Mouse (Mus musculus): ENCODE measurements around the gene Sdhaf3. TPM values are rescaled to one million over a fixed set of nuclear protein-coding genes. Genes with fewer than 3 reads are reported as not detected.

Sdhaf3 gene
- polyA plus RNA-seq, 1 experiment from 2014 or later = 5.2 TPM

DNA sequence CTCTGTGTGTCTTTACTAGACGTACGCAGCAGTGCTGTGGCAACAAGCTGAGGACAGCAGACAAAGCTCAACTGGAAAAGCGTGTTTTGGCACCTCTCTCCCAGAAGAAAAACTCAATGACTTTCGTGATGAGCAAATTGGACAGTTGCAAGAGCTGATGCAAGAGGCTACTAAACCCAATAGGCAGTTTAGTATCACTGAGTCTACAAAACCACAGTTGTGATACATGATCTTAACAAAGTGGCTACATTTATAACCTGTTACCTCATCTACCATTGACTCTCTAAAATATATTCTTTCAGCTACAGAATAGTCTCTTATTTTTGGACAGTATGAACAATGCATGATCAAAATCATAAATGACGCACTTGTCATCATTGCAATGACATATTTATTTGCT is 83.0 kb downstream of the Sdhaf3 start:
- no peak overlapping the region for H3K4me2 ChIP-seq (replicated peaks; ENCODE audit: low read depth)
- no peak for TF ChIP-seq CTCF (IDR thresholded peaks at IDR 0.05; ENCODE audit: low read depth)
- no peak overlapping the region for H3K27ac ChIP-seq (ENCODE audit: low read depth, low read length)
- 92% methylated on average over 5 of the region's 5 CpGs for WGBS
- no peaks in the 10 kb centered on the region for H3K9me3 ChIP-seq (ENCODE audit: control insufficient read depth)
- H3K36me3 ChIP-seq (ENCODE audit: control insufficient read depth, insufficient read depth) = no peaks in the 10 kb centered on the region; the same call in 1 of the 2 replicates
- no peak overlapping the region for H3K9ac ChIP-seq (ENCODE audit: low read depth, low read length)
- no peak for ATAC-seq
- no peaks in the 10 kb centered on the region for H3K4me1 ChIP-seq (replicated peaks; ENCODE audit: control insufficient read depth, insufficient read depth, low read length)
- no peaks in the 10 kb centered on the region for H3K27me3 ChIP-seq (replicated peaks; ENCODE audit: control insufficient read depth, insufficient read depth, low read length)
- no peak overlapping the region for H3K4me3 ChIP-seq (ENCODE audit: low read depth, low read length)

DNA sequence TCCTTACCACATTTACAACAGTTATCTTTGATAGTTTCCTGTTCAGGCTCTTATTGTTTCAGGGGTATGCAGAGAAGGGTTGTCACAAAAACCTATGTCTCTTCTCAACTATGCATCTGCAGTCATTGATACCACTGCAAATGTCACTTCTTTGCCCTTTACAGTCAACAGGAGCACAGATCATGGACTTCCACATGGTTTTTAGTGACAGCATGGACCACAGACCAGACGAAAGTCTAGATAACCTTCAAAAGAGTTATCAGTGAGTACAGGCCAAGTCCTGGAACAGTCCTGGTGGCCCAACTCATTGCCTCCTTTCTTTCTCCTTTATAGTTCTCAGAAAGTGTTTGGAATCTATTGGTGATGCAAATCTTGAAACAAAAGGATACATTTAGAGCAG is 86.1 kb downstream of the Sdhaf3 start:
- Histone ChIP-seq H3K27ac (ENCODE audit: low read depth, low read length) (no peak overlapping the region), H3K4me2 (replicated peaks; ENCODE audit: low read depth) (no peak overlapping the region), H3K4me1 (replicated peaks; ENCODE audit: control insufficient read depth, insufficient read depth, low read length) (no peaks in the 10 kb centered on the region), H3K9ac (ENCODE audit: low read depth, low read length) (no peak overlapping the region), H3K27me3 (replicated peaks; ENCODE audit: control insufficient read depth, insufficient read depth, low read length) (no peaks in the 10 kb centered on the region), H3K4me3 (ENCODE audit: low read depth, low read length) (no peak overlapping the region), H3K9me3 (ENCODE audit: control insufficient read depth) (no peaks in the 10 kb centered on the region), H3K36me3 (ENCODE audit: control insufficient read depth, insufficient read depth) (no peaks in the 10 kb centered on the region; the same call in 1 of the 2 replicates)
- no peak for TF ChIP-seq CTCF (IDR thresholded peaks at IDR 0.05; ENCODE audit: low read depth)
- ATAC-seq = no peak
- WGBS = 89% methylated on average over 1 of the region's 1 CpGs

- no peak overlapping the region for H3K4me3 ChIP-seq (ENCODE audit: low read depth, low read length)
- no peak overlapping the region for H3K4me2 ChIP-seq (replicated peaks; ENCODE audit: low read depth)
- no peaks in the 10 kb centered on the region for H3K9me3 ChIP-seq (ENCODE audit: control insufficient read depth)
- 96% methylated on average over 3 of the region's 3 CpGs for WGBS
- H3K9ac ChIP-seq (ENCODE audit: low read depth, low read length) = no peak overlapping the region
- no peak for ATAC-seq
- no peaks in the 10 kb centered on the region for H3K36me3 ChIP-seq (ENCODE audit: control insufficient read depth, insufficient read depth)
- no peaks in the 10 kb centered on the region for H3K4me1 ChIP-seq (replicated peaks; ENCODE audit: control insufficient read depth, insufficient read depth, low read length)
- no peak overlapping the region for H3K27ac ChIP-seq (ENCODE audit: low read depth, low read length)
- H3K27me3 ChIP-seq (replicated peaks; ENCODE audit: control insufficient read depth, insufficient read depth, low read length) = no peaks in the 10 kb centered on the region
- TF ChIP-seq CTCF (IDR thresholded peaks at IDR 0.05; ENCODE audit: low read depth) = no peak
Measured at GRCm38 (mm10) chr6:7062819-7063218, 107.0 kb downstream of the Sdhaf3 start.

GRCm38 (mm10) chr6:7068782-7069181 is 113.0 kb downstream of the Sdhaf3 start:
- no peak for ATAC-seq
- H3K27me3 ChIP-seq (replicated peaks; ENCODE audit: control insufficient read depth, insufficient read depth, low read length) = no peaks in the 10 kb centered on the region
- no peak for TF ChIP-seq CTCF (IDR thresholded peaks at IDR 0.05; ENCODE audit: low read depth)

GRCm38 (mm10) chr6:7069463-7069862 is 113.7 kb downstream of the Sdhaf3 start:
- no peak overlapping the region for H3K27ac ChIP-seq (ENCODE audit: low read depth, low read length)
- no peak for TF ChIP-seq CTCF (IDR thresholded peaks at IDR 0.05; ENCODE audit: low read depth)
- no peak overlapping the region for H3K4me3 ChIP-seq (ENCODE audit: low read depth, low read length)
- 62% methylated on average over 2 of the region's 2 CpGs for WGBS
- no peaks in the 10 kb centered on the region for H3K4me1 ChIP-seq (replicated peaks; ENCODE audit: control insufficient read depth, insufficient read depth, low read length)
- H3K27me3 ChIP-seq (replicated peaks; ENCODE audit: control insufficient read depth, insufficient read depth, low read length) = no peaks in the 10 kb centered on the region
- H3K4me2 ChIP-seq (replicated peaks; ENCODE audit: low read depth) = no peak overlapping the region
- H3K36me3 ChIP-seq (ENCODE audit: control insufficient read depth, insufficient read depth) = no peaks in the 10 kb centered on the region
- no peaks in the 10 kb centered on the region for H3K9me3 ChIP-seq (ENCODE audit: control insufficient read depth)
- H3K9ac ChIP-seq (ENCODE audit: low read depth, low read length) = no peak overlapping the region
- no peak for ATAC-seq

More at GRCm38 (mm10) chr6:7068782-7069181, 113.0 kb downstream of the Sdhaf3 start:
- no peaks in the 10 kb centered on the region for H3K4me1 ChIP-seq (replicated peaks; ENCODE audit: control insufficient read depth, insufficient read depth, low read length)
- no peak overlapping the region for H3K9ac ChIP-seq (ENCODE audit: low read depth, low read length)
- H3K36me3 ChIP-seq (ENCODE audit: control insufficient read depth, insufficient read depth) = no peaks in the 10 kb centered on the region
- H3K4me3 ChIP-seq (ENCODE audit: low read depth, low read length) = no peak overlapping the region
- no peak overlapping the region for H3K27ac ChIP-seq (ENCODE audit: low read depth, low read length)
- 60% methylated on average over 3 of the region's 3 CpGs for WGBS
- no peaks in the 10 kb centered on the region for H3K9me3 ChIP-seq (ENCODE audit: control insufficient read depth)
- no peak overlapping the region for H3K4me2 ChIP-seq (replicated peaks; ENCODE audit: low read depth)

- no peak overlapping the region for H3K4me3 ChIP-seq (ENCODE audit: low read depth, low read length)
- no peaks in the 10 kb centered on the region for H3K27me3 ChIP-seq (replicated peaks; ENCODE audit: control insufficient read depth, insufficient read depth, low read length)
- H3K9ac ChIP-seq (ENCODE audit: low read depth, low read length) = no peak overlapping the region
- no peak overlapping the region for H3K4me2 ChIP-seq (replicated peaks; ENCODE audit: low read depth)
- no peak for ATAC-seq
- TF ChIP-seq CTCF (IDR thresholded peaks at IDR 0.05; ENCODE audit: low read depth) = no peak
- H3K9me3 ChIP-seq (ENCODE audit: control insufficient read depth) = no peaks in the 10 kb centered on the region
- no peak overlapping the region for H3K27ac ChIP-seq (ENCODE audit: low read depth, low read length)
- WGBS = 67% methylated on average over 3 of the region's 3 CpGs
- no peaks in the 10 kb centered on the region for H3K36me3 ChIP-seq (ENCODE audit: control insufficient read depth, insufficient read depth)
- no peaks in the 10 kb centered on the region for H3K4me1 ChIP-seq (replicated peaks; ENCODE audit: control insufficient read depth, insufficient read depth, low read length)
Measured at GRCm38 (mm10) chr6:7082054-7082453, 126.2 kb downstream of the Sdhaf3 start.

Measured in intestine, postnatal 0 days (tissue).